Mouse (Mus musculus): Measurements from ENCODE around the gene Ubqln1. TPM values are rescaled to one million over a fixed set of nuclear protein-coding genes. Genes with fewer than 3 reads are reported as not detected.

Ubqln1 gene
- 10 to 100 TPM; 47.8 to 49.6 TPM for total RNA-seq (2021)

GRCm38 (mm10) chr13:58215592-58216341, at the start of gene Ubqln1:
Gene Ubqln1, minus strand, starts transcription at chr13:58215653.
- peak; percentile 89 to 93 for DNase-seq
- intact Hi-C loops (cut with DNase I): loop anchor here (1.0 to 5.0 kb wide), 2 partner anchors 58 to 87 kb away; partner anchors contain the start of genes Hnrnpa0 and Idnk

- intact Hi-C loops (cut with DNase I): no loop called here
- no peak for DNase-seq
Observed at GRCm38 (mm10) chr13:58263546-58263945, 48.1 kb upstream of the Ubqln1 start.

- intact Hi-C loops (cut with DNase I): no loop called here
- no peak for DNase-seq
Observed at GRCm38 (mm10) chr13:58261674-58262073, 46.2 kb upstream of the Ubqln1 start.

GRCm38 (mm10) chr13:58253268-58253667, 37.8 kb upstream of the Ubqln1 start:
- intact Hi-C loops (cut with DNase I): no loop called here
- no peak for DNase-seq

DNA sequence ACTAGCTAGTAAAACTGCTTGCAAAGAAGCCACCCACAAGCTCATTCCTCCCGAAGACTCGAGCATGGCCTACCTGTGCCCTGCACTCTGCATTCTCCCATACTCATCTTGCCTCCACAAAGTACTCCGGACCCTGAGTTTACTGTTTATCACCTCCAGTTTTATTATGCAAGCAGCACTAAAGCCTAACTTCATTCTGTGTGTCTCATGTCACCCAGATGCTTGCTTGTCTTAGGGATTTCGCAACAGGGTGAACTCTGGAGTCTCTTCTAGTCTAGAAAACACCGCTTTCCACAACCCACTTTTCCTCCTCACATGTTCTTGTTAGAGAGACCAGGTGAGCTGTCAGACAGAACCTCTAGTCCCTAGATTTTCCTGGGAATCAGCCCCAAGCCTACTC, 33.5 kb upstream of the Ubqln1 start:
- intact Hi-C loops (cut with DNase I): no loop called here
- no peak for DNase-seq

DNA sequence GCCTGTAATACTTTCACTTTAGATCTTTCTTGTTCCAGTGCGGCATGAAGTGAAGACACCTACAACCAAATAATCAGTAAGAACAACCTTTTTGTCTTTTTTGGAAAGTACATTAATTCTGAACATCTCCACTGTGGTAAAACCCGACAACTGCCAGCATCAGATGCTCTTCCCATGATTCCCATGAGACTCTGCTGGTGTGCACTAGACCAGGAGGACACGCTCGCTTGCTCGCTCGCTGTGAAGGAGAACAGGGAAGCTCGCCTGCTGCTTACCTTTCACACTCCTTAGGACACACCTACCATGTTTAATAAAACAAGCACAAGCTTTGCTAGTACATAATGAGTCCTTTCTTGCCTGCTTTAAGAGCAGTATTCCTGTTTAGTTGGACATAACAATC, 21.1 kb upstream of the Ubqln1 start:
- no peak for DNase-seq
- intact Hi-C loops (cut with DNase I): no loop called here

DNA sequence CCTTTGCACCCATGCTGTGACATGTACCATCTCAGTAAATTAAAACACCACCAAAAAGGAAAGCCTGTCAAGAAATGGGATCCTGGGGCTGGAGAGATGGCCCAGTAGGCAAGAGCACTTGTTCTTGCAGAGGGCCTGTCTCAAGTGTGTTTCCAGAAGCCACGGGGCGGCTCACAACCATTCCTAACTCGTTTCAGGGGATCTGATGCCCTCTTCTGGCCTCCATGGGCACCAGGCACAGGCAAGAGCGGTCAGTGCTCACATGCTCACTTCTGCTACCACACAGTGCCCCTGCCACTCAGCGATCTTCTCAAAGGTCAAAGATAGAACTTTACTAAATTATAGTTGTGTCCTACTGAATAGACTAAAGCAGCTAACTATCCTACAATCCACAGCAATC, 17.2 kb upstream of the Ubqln1 start:
- intact Hi-C loops (cut with DNase I): loop anchor here (1.0 to 2.0 kb wide), 3 partner anchors 44 to 220 kb away; no protein-coding TSS in a partner anchor
- peak; percentile 20 to 31 for DNase-seq

DNA sequence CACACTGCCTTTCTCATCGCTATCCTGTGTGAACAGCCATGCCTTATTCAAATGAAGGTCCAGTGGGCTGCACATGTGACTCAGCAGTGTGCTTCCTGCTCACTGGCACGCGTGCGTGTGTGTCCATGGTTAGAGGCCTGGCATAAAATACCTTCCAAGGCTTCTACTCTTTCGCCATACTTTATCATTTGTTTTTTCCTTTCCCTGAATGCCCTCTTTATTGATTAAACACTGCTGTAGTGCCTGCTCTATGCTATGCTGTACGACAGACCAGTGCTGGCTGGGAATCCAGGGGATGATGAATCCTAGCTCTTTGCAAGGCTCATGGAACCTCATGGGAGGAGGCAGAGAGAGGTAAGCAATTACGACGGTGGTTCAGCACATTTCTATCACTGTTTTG, 16.6 kb upstream of the Ubqln1 start:
- DNase-seq: no peak
- intact Hi-C loops (cut with DNase I): loop anchor here (1.0 to 2.0 kb wide), 3 partner anchors 44 to 219 kb away; no protein-coding TSS in a partner anchor

DNA sequence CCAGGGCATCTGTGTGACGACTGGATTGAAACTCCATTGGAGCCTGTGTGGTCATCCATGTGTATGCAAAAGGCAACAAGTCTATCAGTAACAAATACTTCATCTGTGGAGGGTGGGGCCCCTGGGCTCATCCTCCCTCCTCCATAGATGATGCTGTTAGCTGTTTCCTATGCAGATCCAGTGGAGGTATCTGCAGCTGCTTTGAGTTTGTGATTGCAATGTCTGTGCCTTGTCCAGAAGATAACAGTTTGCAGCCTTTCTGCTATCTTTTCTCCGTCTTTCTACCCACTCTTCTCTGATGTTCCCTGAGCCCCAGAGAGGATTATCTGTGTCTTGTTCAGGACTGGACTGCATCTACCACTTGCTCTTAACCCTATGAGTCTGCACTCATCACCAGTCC, 13.2 kb upstream of the Ubqln1 start:
- intact Hi-C loops (cut with DNase I): no loop called here
- DNase-seq: no peak

GRCm38 (mm10) chr13:58225694-58226093, 10.2 kb upstream of the Ubqln1 start:
- intact Hi-C loops (cut with DNase I): no loop called here
- DNase-seq: no peak

- intact Hi-C loops (cut with DNase I): no loop called here
- DNase-seq: no peak
Observed at GRCm38 (mm10) chr13:58220206-58220605, 4.8 kb upstream of the Ubqln1 start.

DNA sequence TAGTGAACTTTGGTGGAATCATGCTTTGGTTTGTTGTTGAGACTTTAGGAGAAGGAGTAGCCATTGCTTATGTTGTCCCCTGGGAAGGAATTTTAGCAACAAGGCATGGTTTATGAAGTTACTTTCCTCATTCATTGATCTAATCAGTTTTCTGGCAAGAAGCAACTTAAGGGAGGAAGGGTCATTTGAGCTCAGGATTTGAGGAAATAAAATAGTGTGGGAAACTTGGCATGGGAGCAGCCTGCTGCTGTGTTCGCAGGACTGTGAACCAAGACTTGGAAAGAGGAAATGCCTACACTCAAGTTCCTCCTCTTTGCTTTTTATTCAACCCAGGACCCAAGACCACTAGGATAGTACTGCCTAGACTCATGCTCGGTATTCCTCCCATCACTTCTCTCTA, 2.1 kb upstream of the Ubqln1 start:
- no peak for DNase-seq
- intact Hi-C loops (cut with DNase I): loop anchor here (5.0 kb wide), 1 partner anchor 60 kb away; the partner anchor contains the start of gene Idnk

GRCm38 (mm10) chr13:58216395-58216794, 942 bp upstream of the Ubqln1 start:
- DNase-seq: no peak
- intact Hi-C loops (cut with DNase I): loop anchor here (5.0 kb wide), 1 partner anchor 59 kb away; the partner anchor contains the start of gene Idnk

DNA sequence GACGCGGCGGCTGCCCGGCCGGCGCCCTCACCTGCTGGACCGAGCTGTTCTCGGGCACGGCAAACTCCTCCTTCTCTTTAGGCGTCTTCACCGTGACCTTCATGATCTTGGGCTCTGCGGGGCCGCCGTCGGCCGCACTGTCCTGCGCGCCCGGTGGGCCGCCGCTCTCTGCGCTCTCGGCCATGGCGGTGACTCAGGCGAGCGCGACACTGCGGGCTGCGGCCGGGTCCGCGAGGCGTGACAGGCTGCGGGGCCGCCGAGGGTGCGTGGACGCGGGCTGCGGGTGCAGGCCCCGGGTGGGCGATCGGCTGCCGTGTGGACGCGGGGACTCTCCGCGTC, 231 bp downstream of the Ubqln1 start:
- no peak for DNase-seq
- intact Hi-C loops (cut with DNase I): loop anchor here (1.0 to 5.0 kb wide), 2 partner anchors 58 to 87 kb away; partner anchors contain the start of genes Hnrnpa0 and Idnk

- intact Hi-C loops (cut with DNase I): loop anchor here (1.0 to 5.0 kb wide), 2 partner anchors 57 to 86 kb away; partner anchors contain the start of genes Hnrnpa0 and Idnk
- peak; percentile 6 to 7 for DNase-seq
Observed at GRCm38 (mm10) chr13:58214346-58215252, 854 bp downstream of the Ubqln1 start.

DNA sequence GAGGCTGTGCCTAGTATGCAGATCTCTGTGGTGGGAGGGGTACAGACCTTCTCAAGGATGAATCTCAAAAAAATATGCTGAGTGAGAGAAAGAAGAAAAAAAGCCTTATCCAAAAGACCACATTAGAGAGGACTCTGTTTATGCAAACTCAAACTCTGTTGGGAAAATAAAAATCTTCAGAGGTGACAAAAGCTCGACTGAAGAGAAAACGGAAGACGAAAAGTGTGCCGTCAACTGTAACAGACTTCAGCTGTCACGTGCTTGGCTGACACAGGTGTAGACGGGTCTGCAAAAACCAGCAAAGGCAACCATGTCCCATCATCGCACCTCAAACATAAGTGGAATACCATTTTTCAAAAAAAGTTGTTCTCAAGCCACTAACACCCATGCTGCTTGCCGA, 1.7 kb downstream of the Ubqln1 start:
- DNase-seq: no peak
- intact Hi-C loops (cut with DNase I): no loop called here

DNA sequence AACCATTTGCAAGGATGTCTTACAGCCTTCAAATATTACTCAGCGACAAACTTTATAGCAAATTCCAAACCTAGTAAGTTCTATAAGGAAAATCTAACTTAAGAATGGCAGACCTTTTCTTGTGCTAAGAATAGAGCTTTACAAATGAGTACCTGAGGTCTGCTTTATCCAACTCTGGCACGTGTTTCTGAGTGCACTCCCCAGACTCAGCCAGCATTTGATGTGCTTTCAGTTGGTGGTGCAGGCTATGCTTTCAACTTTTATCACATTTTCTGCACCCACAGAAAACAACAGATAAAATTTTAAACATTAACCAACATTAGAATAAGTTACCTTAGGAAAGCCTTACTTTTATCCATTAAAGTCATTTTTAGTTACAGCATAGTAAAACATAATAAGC, 2.9 kb downstream of the Ubqln1 start:
- DNase-seq: no peak
- intact Hi-C loops (cut with DNase I): no loop called here

- DNase-seq: no peak
- intact Hi-C loops (cut with DNase I): no loop called here
Observed at GRCm38 (mm10) chr13:58210441-58210840, 5.0 kb downstream of the Ubqln1 start.

- DNase-seq: no peak
- intact Hi-C loops (cut with DNase I): no loop called here
Observed at GRCm38 (mm10) chr13:58206084-58206483, 9.4 kb downstream of the Ubqln1 start.

GRCm38 (mm10) chr13:58204986-58205385, 10.5 kb downstream of the Ubqln1 start:
- intact Hi-C loops (cut with DNase I): loop anchor here (5.0 kb wide), 1 partner anchor 48 kb away; the partner anchor contains the start of gene Idnk
- DNase-seq: no peak

GRCm38 (mm10) chr13:58204202-58204601, 11.3 kb downstream of the Ubqln1 start:
- intact Hi-C loops (cut with DNase I): loop anchor here (5.0 kb wide), 1 partner anchor 47 kb away; the partner anchor contains the start of gene Idnk

More at GRCm38 (mm10) chr13:58204202-58204601, 11.3 kb downstream of the Ubqln1 start:
- DNase-seq: no peak

Measured in heart, postnatal 36 days (tissue).